Mouse (Mus musculus) E14TG2a.4 (cell line): ENCODE data around the gene Tmem132b.

Experiments
- H3K27me3 ChIP-seq: 2 replicates; pipeline ENCODE4 v1.6.1; 2014; ENCODE audit warnings: low read length, control low read depth; ENCODE audit not compliant: insufficient read depth
- H3K36me3 ChIP-seq: 2 replicates; pipeline ENCODE4 v1.6.1; 2014; ENCODE audit warnings: low read length, control low read depth; ENCODE audit not compliant: insufficient read depth
- H3K4me1 ChIP-seq: replicated peaks from 2 replicates; pipeline ENCODE4 v1.6.1; 2014; ENCODE audit warnings: low read depth, low read length, control low read depth
- H3K4me3 ChIP-seq: replicated peaks from 2 replicates; pipeline ENCODE4 v1.5.1; 2014; ENCODE audit warnings: mild to moderate bottlenecking, low read length
- H3K9me3 ChIP-seq: 2 replicates; pipeline ENCODE4 v1.6.1; 2014; ENCODE audit warnings: low read length, control low read depth
- CTCF ChIP-seq: conservative IDR thresholded peaks from 2 replicates; pipeline ENCODE4 v1.5.1; 2014; ENCODE audit warnings: low read length
- NANOG ChIP-seq: IDR thresholded peaks from 2 replicates; pipeline ENCODE4 v1.6.1; 2014; ENCODE audit warnings: borderline replicate concordance, low read length, mixed read lengths
- POU5F1 ChIP-seq: IDR thresholded peaks from 2 replicates; pipeline ENCODE4 v1.6.1; 2014; ENCODE audit warnings: low read length, borderline replicate concordance

The Tmem132b gene

DNA sequence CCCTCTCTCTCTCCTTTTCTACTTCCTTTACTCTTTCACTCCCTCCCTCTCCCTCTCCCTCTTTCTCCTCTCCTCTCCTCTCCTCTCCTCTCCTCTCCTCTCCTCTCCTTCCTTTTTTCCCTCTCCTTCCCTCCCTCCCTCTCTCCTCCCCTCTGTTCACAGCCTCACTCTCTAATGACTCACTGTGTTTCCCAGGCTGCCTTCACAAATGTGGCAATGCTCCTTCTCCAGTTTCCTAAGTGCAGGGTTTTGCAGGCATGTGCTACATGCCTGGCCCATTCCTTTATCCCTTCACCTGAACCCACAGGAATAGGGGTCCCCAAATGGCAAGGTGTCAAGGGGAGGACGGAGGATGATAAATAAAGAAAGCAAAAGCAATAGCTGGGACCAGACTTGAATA is 236.4 kb downstream of the Tmem132b start:
- Histone ChIP-seq H3K27me3 (no peaks in the 10 kb centered on the region; the same call in 1 of the 2 replicates), H3K4me1 (no peaks in the 10 kb centered on the region), H3K9me3 (no peaks in the 10 kb centered on the region), H3K36me3 (no peaks in the 10 kb centered on the region), H3K4me3 (no peak overlapping the region)
- TF ChIP-seq CTCF (no peak), NANOG (no peak), POU5F1 (no peak)

DNA sequence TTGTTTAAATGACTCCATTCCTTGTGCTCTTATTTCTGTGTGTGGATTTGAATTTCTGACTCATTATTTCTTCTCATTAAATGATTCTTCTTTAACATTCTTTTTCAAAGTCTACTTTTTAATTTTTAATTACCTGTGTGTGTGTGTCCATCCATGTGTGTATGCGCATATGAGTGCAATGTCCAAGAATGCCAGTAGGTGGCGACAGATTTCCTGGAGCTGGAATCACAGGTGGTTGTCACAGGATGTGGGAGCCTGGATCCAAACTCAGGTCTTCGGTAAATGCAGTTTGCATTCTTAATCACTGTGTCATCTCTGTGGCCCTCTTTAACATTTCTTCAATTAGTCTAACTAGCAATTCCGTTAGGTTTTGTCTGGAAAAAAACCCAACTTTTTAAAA is 240.7 kb downstream of the Tmem132b start:
- TF ChIP-seq CTCF: peak; percentile 36
- no peak for TF ChIP-seq POU5F1
- no peak for TF ChIP-seq NANOG
- no peaks in the 10 kb centered on the region for H3K27me3 ChIP-seq
- no peaks in the 10 kb centered on the region for H3K36me3 ChIP-seq
- H3K4me1 ChIP-seq: no peaks in the 10 kb centered on the region
- no peaks in the 10 kb centered on the region for H3K9me3 ChIP-seq
- H3K4me3 ChIP-seq: no peak overlapping the region

DNA sequence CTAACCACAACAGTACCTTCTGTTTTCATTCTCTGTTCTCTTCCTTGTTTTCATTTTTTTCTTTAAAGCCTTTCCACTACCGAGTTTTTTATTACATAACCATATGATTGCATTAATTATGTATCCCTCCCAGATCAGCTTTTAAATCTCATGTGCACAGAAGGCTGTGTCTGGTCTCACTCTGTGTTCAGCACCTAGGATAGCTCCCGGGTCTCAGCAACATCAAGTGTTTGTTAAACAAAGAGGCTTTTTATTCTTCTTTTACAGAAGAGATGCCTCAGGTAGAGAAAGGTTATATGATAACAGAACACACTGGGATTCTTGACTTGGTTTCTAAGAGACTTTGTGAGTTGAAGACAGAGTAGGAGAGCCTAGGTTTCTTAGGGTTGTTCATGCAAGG is 241.2 kb downstream of the Tmem132b start:
- Histone ChIP-seq H3K9me3 (no peaks in the 10 kb centered on the region), H3K36me3 (no peaks in the 10 kb centered on the region), H3K27me3 (no peaks in the 10 kb centered on the region), H3K4me3 (no peak overlapping the region), H3K4me1 (no peaks in the 10 kb centered on the region)
- TF ChIP-seq POU5F1 (no peak), CTCF (no peak), NANOG (no peak)

DNA sequence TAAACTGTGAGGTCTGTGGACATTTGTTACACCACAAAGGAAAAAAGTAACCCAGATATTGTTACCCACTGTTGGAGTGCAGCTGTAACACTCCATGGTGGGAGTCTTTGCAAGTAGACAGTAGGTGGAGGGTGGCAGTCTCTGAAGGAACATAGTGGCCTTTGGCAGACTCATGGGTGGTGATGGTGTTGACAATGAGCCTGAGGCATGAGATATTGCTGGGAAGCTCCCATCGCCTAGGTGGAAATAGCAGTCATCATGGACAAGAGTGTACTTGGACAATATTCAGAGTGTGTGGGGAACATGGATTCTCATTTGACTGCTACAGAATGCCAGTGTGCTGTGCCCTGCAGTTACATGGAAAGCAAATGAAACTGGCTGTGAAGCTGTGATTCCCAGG is 248.8 kb downstream of the Tmem132b start:
- TF ChIP-seq NANOG (no peak), POU5F1 (no peak), CTCF (no peak)

DNA sequence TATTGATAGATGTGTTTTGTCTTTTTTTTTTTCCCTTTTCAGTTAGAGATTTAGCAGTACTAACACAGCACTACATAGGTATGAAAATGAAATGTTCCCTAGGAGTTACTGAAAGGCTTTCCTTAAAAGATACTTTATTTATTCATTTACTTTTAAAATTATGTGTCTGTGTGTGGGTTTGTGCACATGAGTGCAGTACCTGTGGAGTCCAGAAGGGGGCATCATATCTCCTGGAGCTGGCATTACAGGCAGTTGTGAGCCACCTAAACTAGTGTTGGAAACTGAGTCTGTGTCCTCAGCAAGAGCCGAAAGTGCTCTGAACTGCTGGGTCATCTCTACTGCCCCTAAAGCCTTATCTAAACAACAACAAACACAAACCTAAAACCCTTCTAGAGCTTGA is 261.1 kb downstream of the Tmem132b start:
- no peaks in the 10 kb centered on the region for H3K9me3 ChIP-seq
- H3K4me1 ChIP-seq: no peaks in the 10 kb centered on the region
- no peaks in the 10 kb centered on the region for H3K36me3 ChIP-seq
- H3K4me3 ChIP-seq: no peak overlapping the region
- H3K27me3 ChIP-seq: no peaks in the 10 kb centered on the region
- peak; percentile 58 for TF ChIP-seq CTCF
- TF ChIP-seq POU5F1: no peak

More for the DNA sequence above, 248.8 kb downstream of the Tmem132b start:
- Histone ChIP-seq H3K4me3 (no peak overlapping the region), H3K36me3 (no peaks in the 10 kb centered on the region), H3K27me3 (no peaks in the 10 kb centered on the region), H3K4me1 (no peaks in the 10 kb centered on the region), H3K9me3 (peaks cover 12% of the 10 kb centered on the region)

DNA sequence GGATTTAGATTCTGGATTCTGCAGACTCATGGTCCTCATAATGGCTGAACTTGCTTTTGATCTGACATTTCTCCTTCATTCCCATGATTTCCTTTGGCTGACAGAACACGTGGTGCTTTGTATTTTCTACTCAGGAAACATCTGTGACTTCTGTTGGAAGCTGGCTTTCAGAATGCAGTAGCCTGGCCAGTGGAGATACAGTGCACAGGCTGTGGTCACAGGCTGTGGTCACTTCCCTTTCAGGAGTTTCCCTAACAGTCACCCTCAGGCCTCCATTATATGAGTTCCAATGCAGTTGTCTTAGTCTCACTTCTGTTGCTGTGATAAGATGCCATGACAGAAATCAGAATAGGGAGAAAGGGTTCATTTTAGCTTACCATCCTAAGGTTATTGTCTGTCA is 262.7 kb downstream of the Tmem132b start:
- TF ChIP-seq CTCF (no peak), NANOG (no peak), POU5F1 (no peak)
- Histone ChIP-seq H3K4me3 (no peak overlapping the region), H3K9me3 (no peaks in the 10 kb centered on the region), H3K27me3 (no peaks in the 10 kb centered on the region), H3K4me1 (no peaks in the 10 kb centered on the region; the same call in 1 of the 2 replicates), H3K36me3 (no peaks in the 10 kb centered on the region)

DNA sequence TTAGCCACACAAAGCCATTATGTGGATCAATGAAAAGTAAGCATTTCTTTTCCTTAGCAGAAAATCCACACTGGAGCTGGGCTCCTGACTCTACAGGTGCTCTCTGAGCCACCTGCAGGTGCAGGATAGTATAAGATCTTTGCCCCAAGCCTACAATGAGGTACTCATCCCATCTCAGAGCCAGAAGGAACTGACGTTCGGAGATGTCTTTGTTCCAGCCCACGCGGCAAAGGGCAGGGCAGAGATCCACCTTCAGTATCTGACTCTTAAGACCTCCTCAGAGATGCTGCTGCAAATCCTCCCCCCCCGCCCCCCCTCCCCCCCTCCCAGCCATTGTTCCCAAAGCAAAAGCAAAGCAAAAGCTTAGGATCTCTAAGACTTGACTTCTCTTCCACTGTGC is 268.0 kb downstream of the Tmem132b start:
- TF ChIP-seq NANOG: no peak
- TF ChIP-seq CTCF: no peak
- no peak for TF ChIP-seq POU5F1
- Histone ChIP-seq H3K4me3 (no peak overlapping the region), H3K27me3 (no peaks in the 10 kb centered on the region), H3K36me3 (no peaks in the 10 kb centered on the region), H3K4me1 (no peaks in the 10 kb centered on the region; the same call in 1 of the 2 replicates), H3K9me3 (no peaks in the 10 kb centered on the region)

DNA sequence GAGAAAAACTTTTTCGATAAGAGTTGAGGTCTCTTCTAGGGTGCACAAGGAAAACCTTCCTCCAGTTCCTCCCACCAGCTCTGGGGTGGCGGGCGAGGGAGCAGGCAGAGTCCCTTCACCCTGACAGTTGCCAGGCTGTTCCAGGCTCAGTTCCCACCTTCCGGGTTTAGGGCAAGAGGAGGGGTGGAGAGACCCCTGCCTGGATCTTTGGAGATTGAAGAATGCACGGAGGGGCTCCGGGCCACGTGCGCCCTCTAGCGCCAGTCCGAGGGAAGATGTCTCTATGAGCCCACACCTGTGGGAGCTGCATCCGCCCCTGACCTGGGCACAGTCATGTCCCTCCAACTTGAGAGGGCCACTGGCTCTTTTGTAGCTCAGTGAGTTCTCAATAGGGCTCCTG is 268.5 kb downstream of the Tmem132b start:
- TF ChIP-seq NANOG: no peak
- TF ChIP-seq POU5F1: no peak
- TF ChIP-seq CTCF: peak; percentile 65
- H3K9me3 ChIP-seq: no peaks in the 10 kb centered on the region
- no peaks in the 10 kb centered on the region for H3K27me3 ChIP-seq
- H3K4me1 ChIP-seq: no peaks in the 10 kb centered on the region; the same call in 1 of the 2 replicates
- no peaks in the 10 kb centered on the region for H3K36me3 ChIP-seq
- H3K4me3 ChIP-seq: no peak overlapping the region

DNA sequence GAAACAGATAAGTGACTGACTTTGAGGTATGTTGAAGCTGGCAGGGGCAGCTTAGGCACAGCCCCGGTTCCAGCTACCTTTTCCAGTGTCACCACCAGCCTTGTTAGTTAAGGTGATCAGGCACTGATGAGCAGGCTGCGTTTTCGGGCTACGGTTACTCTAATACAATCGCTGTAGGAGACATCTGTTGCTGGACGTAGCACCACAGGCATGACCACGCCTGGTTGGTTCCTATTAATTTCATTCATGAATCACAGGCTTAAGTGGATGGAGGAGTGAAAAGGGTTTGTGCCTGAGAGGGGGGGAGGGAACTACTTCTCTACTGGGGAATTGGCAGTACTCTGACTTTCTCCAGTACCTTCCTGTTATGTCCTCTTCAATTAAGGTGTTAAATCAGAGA is 271.2 kb downstream of the Tmem132b start:
- no peak for TF ChIP-seq POU5F1
- TF ChIP-seq CTCF: no peak
- no peaks in the 10 kb centered on the region for H3K36me3 ChIP-seq
- H3K9me3 ChIP-seq: no peaks in the 10 kb centered on the region
- H3K4me1 ChIP-seq: no peaks in the 10 kb centered on the region; the same call in 1 of the 2 replicates
- H3K4me3 ChIP-seq: no peak overlapping the region
- H3K27me3 ChIP-seq: no peaks in the 10 kb centered on the region
